Mouse (Mus musculus): ENCODE data around the gene Ldb1.

DNA sequence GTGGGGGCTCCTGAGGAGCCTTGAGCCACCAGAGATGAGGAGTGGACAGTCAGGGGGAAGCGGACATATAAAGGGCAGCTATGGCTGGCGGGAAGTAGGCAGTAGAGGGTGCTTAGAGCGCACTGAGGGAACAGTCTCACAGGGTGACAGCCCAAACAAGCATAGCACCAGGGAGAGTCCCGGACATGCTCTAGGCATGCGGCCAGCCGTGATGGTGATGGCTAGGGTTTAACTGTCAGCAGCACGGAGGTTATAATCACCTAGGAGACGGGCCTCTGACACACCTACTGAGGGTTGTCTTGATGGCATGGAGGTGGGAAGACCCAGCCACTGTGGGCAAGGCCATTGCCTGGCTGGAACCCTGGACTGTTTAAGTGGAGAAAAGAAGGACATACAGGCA is 18.4 kb downstream of the Ldb1 start:
- no peak for TF ChIP-seq CTCF (IDR thresholded peaks at IDR 0.05; ENCODE audit: insufficient read depth, low read length)
- no peak for TF ChIP-seq POLR2A (IDR thresholded peaks at IDR 0.05; ENCODE audit: borderline replicate concordance, extremely low read depth, low read depth, low read length)
